Mouse (Mus musculus) natural killer cell, adult 2 months (primary cell): ENCODE results near the gene Peg3.

Experiments used
- DNase-seq, 2 experiments: peaks; one replicate each; pipeline ENCODE4 v3.0.0; 2022; ENCODE audit warnings: low spot score in 2 of 2

Gene Peg3

GRCm38 (mm10) chr7:6709396-6709795, 20.8 kb downstream of the Peg3 start:
- DNase-seq: no peak

GRCm38 (mm10) chr7:6708451-6709180, 21.6 kb downstream of the Peg3 start:
- DNase-seq: no peak

GRCm38 (mm10) chr7:6707416-6708015, 22.7 kb downstream of the Peg3 start:
- no peak for DNase-seq

GRCm38 (mm10) chr7:6699230-6699629, 31.0 kb downstream of the Peg3 start:
- DNase-seq: no peak

GRCm38 (mm10) chr7:6696241-6697045, 33.8 kb downstream of the Peg3 start, which contains the start of gene Zim1:
TSS of gene Zim1 (minus strand) at chr7:6696450.
- no peak for DNase-seq

GRCm38 (mm10) chr7:6685511-6685910, 44.7 kb downstream of the Peg3 start:
- DNase-seq: no peak

- no peak for DNase-seq
Observed at GRCm38 (mm10) chr7:6666726-6667125, 63.5 kb downstream of the Peg3 start.

- DNase-seq: no peak
Observed at GRCm38 (mm10) chr7:6663430-6663829, 66.8 kb downstream of the Peg3 start.

- DNase-seq: no peak
Observed at GRCm38 (mm10) chr7:6659605-6660004, 70.6 kb downstream of the Peg3 start.

GRCm38 (mm10) chr7:6658606-6659005, 71.6 kb downstream of the Peg3 start:
- DNase-seq: no peak
